Mouse (Mus musculus) splenic B cell, adult 2 months (primary cell): ENCODE results near the gene Gm20812.
"Not testable (repeated sequence)": the region's sequence is repeated elsewhere in the genome, so short reads cannot be mapped to it uniquely, and the experiment has no call there.

Experiments used
- DNase-seq: peaks from one replicate; pipeline ENCODE4 v3.0.0-alpha.2; 2011; ENCODE audit warnings: low read depth, low spot score
- H3K27me3 ChIP-seq: 2 replicates; pipeline ENCODE4 v1.6.1; 2012; ENCODE audit warnings: mild to moderate bottlenecking, low read length, moderate library complexity, mixed read lengths; ENCODE audit not compliant: control insufficient read depth, poor library complexity, insufficient read depth, severe bottlenecking
- H3K36me3 ChIP-seq: 2 replicates; pipeline ENCODE4 v1.6.1; 2012; ENCODE audit warnings: mild to moderate bottlenecking, low read length, moderate library complexity, mixed read lengths; ENCODE audit not compliant: control insufficient read depth, poor library complexity, insufficient read depth, severe bottlenecking

The Gm20812 gene

DNA sequence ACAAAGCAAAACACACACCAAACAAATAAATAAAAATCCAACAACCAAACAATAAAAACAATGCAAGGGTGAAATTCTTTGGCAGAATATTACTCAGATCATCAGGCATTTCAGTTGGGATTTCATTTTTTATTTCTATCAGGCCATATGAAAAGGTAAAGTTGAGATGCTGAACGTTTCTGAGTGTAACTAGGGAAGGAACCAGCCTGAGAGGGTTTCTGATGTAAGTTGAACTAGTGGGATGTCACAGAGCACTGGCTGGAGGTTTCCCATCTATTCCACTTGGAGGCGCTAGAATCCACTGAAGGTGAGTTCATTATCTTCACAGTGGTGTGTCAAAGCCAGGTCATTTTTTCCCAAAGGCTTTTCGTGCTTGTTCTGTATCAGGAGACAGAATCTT lies at the start of gene Gm20812:
TSS of gene Gm20812 (plus strand) at position 301 of the 400 bp plus-strand sequence.
- H3K27me3 ChIP-seq, H3K36me3 ChIP-seq, DNase-seq: not testable (repeated sequence)
